Comparison of ENCODE assay signal across 24 mouse cellular contexts in the genomic region with DNA sequence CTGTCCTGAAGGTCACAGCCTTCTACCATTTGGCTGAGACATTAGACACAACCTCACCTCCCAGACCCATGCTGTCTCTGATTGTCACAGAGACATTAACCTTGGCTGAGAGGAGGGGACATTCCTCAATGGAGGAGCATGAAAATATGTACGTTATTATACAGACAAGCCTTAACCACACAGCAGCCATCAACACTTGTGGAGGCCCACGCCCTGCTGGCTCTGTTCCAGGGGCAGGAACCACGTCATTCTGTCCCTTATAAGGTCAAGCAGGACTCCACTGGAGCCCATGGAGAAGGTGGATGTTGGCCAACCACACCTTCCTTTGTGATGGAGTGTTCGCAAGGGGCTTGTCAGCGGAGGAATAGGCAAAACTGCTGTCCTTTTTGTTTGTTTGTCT. TPM values are rescaled to one million over a fixed set of nuclear protein-coding genes. Genes with fewer than 3 reads are reported as not detected.
"Had no signal": no experiment of that assay in that cellular context is flagged by ENCODE, and none has a peak within 500 bp of the region (broad histone marks: within the 10 kb centered on the region; RNA-seq: fewer than 3 reads in every experiment).

No protein-coding gene starts in this region.

- H3K27me3 ChIP-seq: midbrain, embryonic 15.5 days; neural tube, embryonic 13.5 days; stomach, embryonic 15.5 days had no signal

- H3K27ac ChIP-seq: layer of hippocampus, adult 2 months; limb, embryonic 10.5 days; limb, embryonic 13.5 days; liver, embryonic 12.5 days; liver, embryonic 15.5 days; lung, embryonic 15.5 days; midbrain, embryonic 10.5 days; midbrain, embryonic 15.5 days; neural tube, embryonic 13.5 days; stomach, embryonic 15.5 days had no signal

- H3K9ac ChIP-seq: limb, embryonic 13.5 days; liver, embryonic 12.5 days; liver, embryonic 15.5 days; lung, embryonic 15.5 days; midbrain, embryonic 15.5 days; neural tube, embryonic 13.5 days; stomach, embryonic 15.5 days had no signal

- H3K36me3 ChIP-seq: limb, embryonic 10.5 days; limb, embryonic 13.5 days; liver, embryonic 12.5 days; liver, embryonic 15.5 days; lung, embryonic 15.5 days; midbrain, embryonic 15.5 days; stomach, embryonic 15.5 days had no signal

- ATAC-seq: liver, embryonic 12.5 days; midbrain, embryonic 15.5 days had no signal

- H3K4me3 ChIP-seq: layer of hippocampus, adult 2 months; limb, embryonic 10.5 days; limb, embryonic 13.5 days; liver, embryonic 12.5 days; liver, embryonic 15.5 days; lung, embryonic 15.5 days; megakaryocyte, embryonic 14.5 days; midbrain, embryonic 10.5 days; midbrain, embryonic 15.5 days; neural tube, embryonic 13.5 days; stomach, embryonic 15.5 days had no signal

- H3K9me3 ChIP-seq: limb, embryonic 10.5 days; liver, embryonic 12.5 days; liver, embryonic 15.5 days; lung, embryonic 15.5 days; midbrain, embryonic 10.5 days; midbrain, embryonic 15.5 days; neural tube, embryonic 13.5 days; stomach, embryonic 15.5 days had no signal

- DNase-seq: kidney, adult 9 months; kidney, postnatal 14 days; kidney, postnatal 4 days; layer of hippocampus, adult 9-11 months; liver; lung, adult 18-20 months; lung, postnatal 10 days; lung, postnatal 36 days; retina, postnatal 1 day; right cerebral cortex, postnatal 25 days; spleen, adult 18-20 months; thymus, postnatal 36 days had no signal

- H3K4me2 ChIP-seq: limb, embryonic 13.5 days; liver, embryonic 12.5 days; liver, embryonic 15.5 days; lung, embryonic 15.5 days; midbrain, embryonic 15.5 days; neural tube, embryonic 13.5 days; stomach, embryonic 15.5 days had no signal

- H3K4me1 ChIP-seq: liver, embryonic 12.5 days; liver, embryonic 15.5 days; stomach, embryonic 15.5 days had no signal

RNA-seq across cellular contexts. Expression of a gene that starts 5.8 kb away (rescaled TPM):
- total RNA-seq: neutrophil, adult 5-6 weeks had no signal
